Mouse (Mus musculus): Measurements from ENCODE around the gene Slc11a2. TPM values are rescaled to one million over a fixed set of nuclear protein-coding genes. Genes with fewer than 3 reads are reported as not detected.

Slc11a2 gene
- total RNA-seq (2021) = 10 to 100 TPM; 62.0 to 67.5 TPM
- long read RNA-seq, experiment 1, full-length matches to known transcripts = 8 of 31 reads
- long read RNA-seq, experiment 1, partial matches to known transcripts = 14 of 31 reads
- long read RNA-seq, experiment 1, other reads (novel, unspliced or antisense) = 9 of 31 reads
- long read RNA-seq, experiment 2, full-length matches to known transcripts = 15 of 48 reads
- long read RNA-seq, experiment 2, partial matches to known transcripts = 10 of 48 reads
- long read RNA-seq, experiment 2, other reads (novel, unspliced or antisense) = 23 of 48 reads

DNA sequence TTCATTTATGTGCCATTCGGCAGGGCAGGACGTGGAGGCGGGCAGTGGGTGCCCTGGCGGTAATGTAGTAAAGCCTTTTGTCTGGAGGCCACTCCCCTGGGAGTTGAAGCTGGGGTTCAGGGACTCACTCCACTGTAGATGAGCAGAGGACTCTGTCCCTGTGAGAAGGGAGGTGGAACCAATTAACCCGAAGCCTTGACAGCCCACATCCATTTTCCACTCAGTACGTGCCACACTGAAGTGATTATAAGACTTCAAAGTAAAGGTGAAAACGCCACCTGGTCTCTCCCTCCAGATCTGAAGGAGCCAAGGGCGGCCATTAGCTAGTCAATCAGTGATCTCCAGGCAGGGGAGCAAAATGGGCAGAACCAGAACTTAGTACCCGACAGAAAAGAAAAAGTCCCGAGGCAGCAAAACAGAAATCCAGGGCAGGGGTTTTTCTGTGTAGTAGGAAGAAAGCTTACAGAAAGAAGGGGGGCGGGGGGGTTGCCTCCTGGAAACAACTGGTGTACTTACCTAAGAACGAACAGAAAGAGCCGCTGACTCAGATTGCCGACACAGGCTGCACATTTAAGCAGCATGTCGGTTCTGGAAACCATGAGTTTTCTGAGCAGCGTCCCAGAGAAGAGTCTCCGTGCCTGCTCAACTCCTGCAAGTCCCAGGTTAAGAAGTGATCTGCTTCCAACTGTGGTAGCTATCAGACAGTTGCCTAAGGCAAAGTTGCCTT, at the start of gene Slc11a2:
Slc11a2 (minus strand) TSS at position 677 of the 727 bp plus-strand sequence.
- TF ChIP-seq CTCF (conservative IDR thresholded peaks at IDR 0.05) = no peak
- H3K4me3 ChIP-seq = no peak within 1 kb of the TSS
- no peak within 1 kb of the TSS for H3K27ac ChIP-seq
- no peak for DNase-seq (ENCODE audit: low spot score in 2 of 2)

DNA sequence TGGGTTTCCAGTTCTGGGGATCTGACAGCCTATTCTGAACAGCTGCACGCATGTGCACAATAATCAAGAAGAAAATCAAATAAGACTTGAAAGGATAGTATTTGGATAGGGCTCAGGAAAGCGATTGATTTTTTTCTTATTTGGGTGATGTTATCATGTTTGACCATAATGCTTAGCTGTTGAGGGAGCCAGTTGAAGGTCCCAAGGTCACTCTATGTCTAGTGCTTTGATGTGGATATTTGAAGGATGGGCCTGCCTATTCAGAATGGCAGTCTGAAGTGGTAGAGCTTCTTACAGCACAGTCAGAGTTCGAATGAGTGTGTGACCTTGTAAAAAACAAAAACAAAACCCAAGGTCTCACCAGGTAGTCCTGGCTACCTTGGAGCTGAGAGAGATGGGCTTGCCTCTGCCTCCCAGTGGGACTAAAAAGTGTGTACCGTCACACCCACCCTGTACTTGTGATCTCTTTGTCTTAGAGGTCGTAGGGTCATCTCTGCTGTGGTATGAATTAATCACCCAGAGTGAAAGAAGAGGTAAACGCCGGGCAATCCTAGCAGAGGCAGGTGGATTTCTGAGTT, 49.1 kb upstream of the Slc11a2 start:
- no peak overlapping the region for H3K4me3 ChIP-seq
- no peak for DNase-seq (ENCODE audit: low spot score in 2 of 2)

DNA sequence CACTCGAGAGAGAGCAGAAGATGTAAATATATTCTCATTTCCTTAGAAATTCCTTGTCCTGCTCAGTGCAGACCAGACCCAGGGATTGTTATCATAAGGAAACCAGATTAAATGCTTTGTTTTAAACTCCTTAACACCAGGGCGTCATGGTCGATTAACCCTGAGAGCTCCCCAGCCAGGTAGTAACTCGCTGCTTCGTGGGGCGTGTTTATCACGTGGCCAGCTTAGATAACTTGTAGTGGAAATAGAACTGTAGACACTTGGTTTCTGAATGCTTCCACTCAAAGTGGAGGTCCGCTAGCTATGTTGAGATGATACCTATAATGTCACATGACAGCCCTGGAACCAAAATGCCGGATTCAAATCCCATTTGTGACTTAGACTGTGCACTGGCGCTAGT, 45.2 kb upstream of the Slc11a2 start:
- TF ChIP-seq CTCF (conservative IDR thresholded peaks at IDR 0.05) = no peak
- no peak overlapping the region for H3K27ac ChIP-seq
- DNase-seq (ENCODE audit: low spot score in 2 of 2) = no peak
- peak overlapping the region; percentile 88 for H3K4me3 ChIP-seq

More for the DNA sequence above, 49.1 kb upstream of the Slc11a2 start:
- no peak overlapping the region for H3K27ac ChIP-seq
- no peak for TF ChIP-seq CTCF (conservative IDR thresholded peaks at IDR 0.05)

DNA sequence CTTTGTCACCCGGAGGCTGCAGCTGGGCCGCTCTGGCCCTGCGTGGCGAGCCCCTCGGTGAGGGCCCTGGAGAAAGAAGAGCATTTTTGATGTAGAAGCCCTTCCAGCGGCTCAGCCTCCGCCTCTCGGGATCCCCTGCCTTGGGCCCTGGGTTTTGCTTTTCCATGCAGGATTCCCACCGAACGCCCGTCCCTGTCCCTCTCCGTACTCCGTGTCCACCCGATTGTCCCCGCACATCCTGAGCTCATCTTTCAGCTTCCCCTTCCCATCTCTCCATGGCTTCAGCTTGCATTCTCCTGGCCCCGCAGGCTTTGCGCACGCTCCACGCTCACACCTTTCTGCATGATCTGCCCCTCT, 44.3 kb upstream of the Slc11a2 start:
- TF ChIP-seq CTCF (conservative IDR thresholded peaks at IDR 0.05) = no peak
- peak overlapping the region; percentile 98 for H3K27ac ChIP-seq
- DNase-seq (ENCODE audit: low spot score in 2 of 2) = no peak

DNA sequence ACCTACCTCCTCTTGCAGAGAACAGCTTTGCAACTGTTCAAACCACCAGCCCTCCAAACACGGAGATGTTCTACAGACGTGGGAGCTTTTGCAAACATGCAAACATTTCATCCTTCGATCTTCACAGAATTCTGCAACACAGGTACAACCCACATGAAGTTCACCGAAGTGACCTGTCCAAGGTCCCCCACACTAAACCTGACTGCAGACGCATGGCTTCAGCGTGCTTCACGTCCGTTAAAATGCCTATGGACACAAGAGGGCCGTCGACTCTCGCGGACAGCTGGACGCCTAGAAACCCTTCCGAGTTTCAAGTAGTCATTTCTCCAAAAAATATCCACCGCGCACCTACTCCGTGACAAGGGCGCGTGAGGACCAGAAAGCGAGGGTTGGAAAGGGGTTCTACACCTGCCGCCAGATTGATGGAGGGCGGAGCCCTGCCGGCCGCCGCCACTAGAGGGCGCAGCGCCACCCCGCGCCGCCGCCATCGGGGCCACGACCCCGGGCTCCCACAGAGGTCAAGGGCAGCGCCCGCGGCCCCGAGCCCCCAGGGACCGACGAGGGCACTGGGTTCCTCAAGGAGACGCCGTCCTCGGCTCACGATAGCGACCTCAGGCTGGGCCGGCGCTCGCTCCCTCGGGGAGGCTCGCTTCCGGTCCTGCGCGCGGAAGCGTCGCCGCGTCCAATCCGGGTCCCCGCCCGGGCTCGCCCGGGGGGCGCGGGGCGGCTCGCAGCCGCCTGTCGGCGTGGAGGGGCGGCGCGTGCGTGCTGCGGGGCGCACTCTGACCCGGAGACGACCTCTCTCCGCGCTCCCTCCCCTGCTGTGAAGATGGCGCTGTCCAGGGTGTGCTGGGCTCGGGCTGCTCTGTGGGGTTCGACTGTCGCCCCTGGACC, 43.7 kb upstream of the Slc11a2 start, which contains the start of gene Letmd1:
Letmd1 (plus strand) TSS at position 729 of the 894 bp plus-strand sequence.
- peak; percentile 94 for TF ChIP-seq CTCF (conservative IDR thresholded peaks at IDR 0.05)

More for the DNA sequence above, 44.3 kb upstream of the Slc11a2 start:
- peak overlapping the region; percentile 88 for H3K4me3 ChIP-seq

DNA sequence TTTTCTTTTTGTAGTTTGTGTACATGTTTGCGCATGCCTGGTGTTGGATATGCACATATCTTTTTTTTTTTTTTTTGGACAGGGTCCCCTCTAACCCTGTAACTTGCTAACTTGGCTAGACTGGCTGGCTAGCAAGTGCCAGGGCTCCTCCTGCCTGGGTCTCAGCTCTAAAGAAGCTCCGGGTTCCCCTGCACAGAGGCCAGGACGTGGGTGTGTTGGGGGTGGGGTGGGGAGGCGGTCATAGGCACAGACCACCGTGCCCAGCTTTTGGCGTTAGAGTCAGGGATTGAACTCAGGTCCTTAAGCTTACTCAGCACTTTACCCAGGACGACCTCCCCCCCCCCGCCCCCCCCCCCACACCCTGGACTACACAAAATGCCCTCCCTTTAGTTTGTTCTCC, 42.9 kb upstream of the Slc11a2 start:
- peak overlapping the region; percentile 88 for H3K4me3 ChIP-seq
- no peak for TF ChIP-seq CTCF (conservative IDR thresholded peaks at IDR 0.05)
- H3K27ac ChIP-seq = 0 out of 2 replicates have a peak overlapping the region, but pooled peaks have one; percentile 5
- DNase-seq (ENCODE audit: low spot score in 2 of 2) = no peak

More for the DNA sequence above, 43.7 kb upstream of the Slc11a2 start, which contains the start of gene Letmd1:
- DNase-seq (ENCODE audit: low spot score in 2 of 2) = peak; percentile 90 to 93
- H3K4me3 ChIP-seq = peak within 1 kb of the TSS; percentile 88
- H3K27ac ChIP-seq = peak within 1 kb of the TSS; percentile 98

DNA sequence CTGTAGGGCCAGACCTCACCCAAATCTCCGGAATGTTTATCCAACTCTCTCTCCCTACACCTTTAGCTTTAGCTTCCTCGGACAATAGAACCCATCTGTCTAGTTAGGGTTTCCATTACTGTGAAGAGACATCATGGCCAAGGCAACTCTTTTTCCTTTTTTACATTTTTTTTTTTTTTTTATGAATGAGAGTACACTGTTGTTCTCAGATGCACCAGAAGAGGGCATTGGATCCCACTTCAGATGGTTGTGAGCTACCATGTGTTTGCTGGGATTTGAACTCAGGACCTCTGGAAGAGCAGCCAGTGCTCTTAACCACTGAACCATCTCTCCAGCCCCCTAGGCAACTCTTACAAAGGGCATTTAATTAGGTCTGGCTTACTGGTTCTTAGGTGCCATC, 40.6 kb upstream of the Slc11a2 start:
- peak; percentile 57 for TF ChIP-seq CTCF (conservative IDR thresholded peaks at IDR 0.05)
- Histone ChIP-seq H3K4me3 (no peak overlapping the region), H3K27ac (no peak overlapping the region)
- DNase-seq (ENCODE audit: low spot score in 2 of 2) = no peak

DNA sequence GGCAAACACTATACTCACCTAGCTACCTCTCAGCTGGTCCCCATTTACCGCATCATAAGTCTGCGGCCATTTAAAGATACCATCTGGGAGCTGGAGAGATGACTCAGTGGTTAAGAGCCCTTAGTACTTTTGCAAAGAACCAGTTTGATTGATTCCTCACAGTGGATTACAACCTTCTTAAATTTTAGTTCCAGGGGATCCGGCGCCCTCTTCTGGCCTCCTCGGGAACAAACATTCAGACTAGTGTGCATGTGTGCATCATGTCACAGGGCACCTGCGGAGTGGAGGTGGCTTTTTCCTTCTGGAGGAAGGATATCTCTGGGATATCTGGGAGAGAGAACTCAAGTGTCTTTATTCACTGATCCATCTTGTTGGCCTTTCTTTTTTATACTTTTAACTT, 38.8 kb upstream of the Slc11a2 start:
- peak; percentile 87 for TF ChIP-seq CTCF (conservative IDR thresholded peaks at IDR 0.05)
- DNase-seq (ENCODE audit: low spot score in 2 of 2) = peak; percentile 75 to 76
- Histone ChIP-seq H3K4me3 (no peak overlapping the region), H3K27ac (no peak overlapping the region)

DNA sequence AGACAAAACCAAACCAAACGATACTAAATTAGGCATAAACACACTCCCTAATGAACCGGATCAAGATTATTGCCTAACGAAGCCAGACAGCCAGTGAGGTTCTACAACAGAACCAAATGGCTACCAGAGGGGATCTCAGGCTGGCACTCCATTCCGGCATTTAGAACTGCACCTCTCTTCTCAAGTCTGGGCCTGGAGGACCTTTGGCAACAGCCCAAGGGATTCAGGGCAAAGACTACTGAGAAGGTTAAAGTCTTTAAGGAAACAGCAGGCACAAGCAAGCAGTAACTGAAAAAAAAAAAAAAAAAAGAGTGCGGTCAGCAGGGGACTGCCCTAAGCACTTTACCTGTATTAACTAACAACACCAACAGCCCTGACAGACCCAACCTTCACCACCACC, 37.2 kb upstream of the Slc11a2 start:
- H3K27ac ChIP-seq = no peak overlapping the region
- H3K4me3 ChIP-seq = no peak overlapping the region
- no peak for TF ChIP-seq CTCF (conservative IDR thresholded peaks at IDR 0.05)
- DNase-seq (ENCODE audit: low spot score in 2 of 2) = no peak

DNA sequence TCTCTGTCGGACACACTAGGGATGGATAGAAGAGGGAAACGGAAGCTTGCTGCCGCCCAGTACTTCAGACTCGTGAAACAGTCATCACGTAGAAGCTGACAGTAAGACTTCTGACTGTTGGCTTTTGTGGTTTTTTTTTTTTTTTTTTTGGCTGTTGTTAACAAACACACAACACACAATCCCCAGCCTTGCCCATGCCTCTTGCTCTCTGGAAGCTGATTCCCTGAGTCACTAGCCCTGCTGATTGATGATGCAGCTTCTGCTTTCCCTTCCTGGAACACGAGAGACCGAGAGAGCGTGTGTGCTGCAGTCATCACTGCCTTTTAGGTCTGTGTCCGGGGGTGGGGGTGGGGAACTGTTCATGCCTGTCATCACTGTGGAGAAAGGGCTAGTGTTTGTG, 36.8 kb upstream of the Slc11a2 start:
- no peak overlapping the region for H3K4me3 ChIP-seq
- no peak for TF ChIP-seq CTCF (conservative IDR thresholded peaks at IDR 0.05)

DNA sequence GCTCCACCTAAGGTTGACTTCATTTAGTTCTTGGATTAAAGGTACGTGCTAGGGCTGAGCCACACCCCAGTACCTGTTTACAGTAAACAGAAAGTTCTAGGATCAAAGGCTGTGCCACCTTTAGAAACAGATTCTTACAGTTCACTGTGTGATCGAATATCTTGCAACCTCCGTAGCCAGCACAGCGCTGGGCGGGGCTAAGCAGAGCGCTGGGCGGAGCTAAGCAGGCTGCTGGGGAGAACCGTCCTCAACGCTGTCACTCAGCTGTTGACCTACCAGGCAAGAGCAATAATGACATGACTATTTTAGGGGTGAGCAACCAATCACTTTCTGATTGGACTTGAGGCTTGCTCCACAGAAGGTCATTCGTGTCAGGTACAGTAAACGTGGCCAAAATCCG, 36.1 kb upstream of the Slc11a2 start:
- TF ChIP-seq CTCF (conservative IDR thresholded peaks at IDR 0.05) = no peak
- no peak for DNase-seq (ENCODE audit: low spot score in 2 of 2)
- Histone ChIP-seq H3K4me3 (no peak overlapping the region), H3K27ac (no peak overlapping the region)

More for the DNA sequence above, 36.8 kb upstream of the Slc11a2 start:
- H3K27ac ChIP-seq = no peak overlapping the region
- DNase-seq (ENCODE audit: low spot score in 2 of 2) = no peak

DNA sequence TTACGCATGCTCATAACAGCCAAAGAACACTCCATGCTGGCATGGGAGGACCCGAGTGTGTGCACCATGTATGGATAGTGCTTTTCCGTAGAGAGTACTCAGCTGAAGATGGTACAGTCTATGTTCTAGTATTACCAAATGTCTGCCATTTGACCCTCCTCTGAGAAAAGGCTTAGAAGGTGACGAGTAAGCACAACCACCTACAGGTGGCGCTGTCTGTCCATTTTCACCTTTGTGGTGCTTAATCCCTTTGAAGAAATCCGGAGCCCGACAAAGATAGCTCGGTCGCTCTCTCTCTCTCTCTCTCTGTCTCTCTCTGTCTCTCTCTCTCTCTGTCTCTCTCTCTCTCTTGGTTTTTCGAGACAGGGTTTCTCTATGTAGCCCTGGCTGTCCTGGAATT, 33.2 kb upstream of the Slc11a2 start:
- peak in 1 of 2 experiments; percentile 58 for DNase-seq (ENCODE audit: low spot score in 2 of 2)
- Histone ChIP-seq H3K27ac (no peak overlapping the region), H3K4me3 (no peak overlapping the region)
- TF ChIP-seq CTCF (conservative IDR thresholded peaks at IDR 0.05) = peak; percentile 71

All from layer of hippocampus, adult 2 months (tissue).